Mouse (Mus musculus): Measurements from ENCODE around the gene Hist1h2ai. TPM values are rescaled to one million over a fixed set of nuclear protein-coding genes. Genes with fewer than 3 reads are reported as not detected.
A peak's percentile ranks its signal among the peaks of the same experiment; 100 is the strongest.
"Not testable (repeated sequence)": the region's sequence is repeated elsewhere in the genome, so short reads cannot be mapped to it uniquely, and the experiment has no call there.

Gene Hist1h2ai
- polyA plus RNA-seq, 1 experiment from 2014 or later = not detected

DNA sequence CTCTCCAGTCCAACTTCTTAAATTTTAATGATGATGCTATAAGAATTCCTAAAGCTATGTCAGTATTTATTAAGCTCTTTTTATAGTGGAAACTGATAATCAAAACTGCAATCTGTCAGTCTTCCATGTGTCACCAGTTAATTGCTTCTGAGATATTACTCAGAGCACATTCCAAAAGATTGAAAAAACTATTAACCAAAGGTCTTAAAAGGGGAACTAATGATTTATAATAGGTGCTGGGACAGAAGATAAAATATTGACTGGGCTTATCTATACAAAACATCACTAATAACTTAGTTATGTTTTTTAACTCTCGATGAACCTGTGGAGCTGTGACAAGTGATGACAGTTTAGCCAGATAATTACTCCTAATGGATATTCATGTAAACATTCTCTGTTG, 28.8 kb downstream of the Hist1h2ai start:
- no peak for DNase-seq (ENCODE audit: low spot score)
- WGBS = 51% methylated on average over 1 of the region's 1 CpGs
- Histone ChIP-seq H3K36me3 (ENCODE audit: insufficient read depth, low read length) (no peaks in the 10 kb centered on the region), H3K27me3 (replicated peaks; ENCODE audit: insufficient read depth, low read length) (no peaks in the 10 kb centered on the region), H3K4me3 (ENCODE audit: low read depth, low read length) (no peak overlapping the region), H3K27ac (ENCODE audit: low read length) (no peak overlapping the region), H3K4me2 (replicated peaks; ENCODE audit: low read depth, low read length) (no peak overlapping the region), H3K4me1 (ENCODE audit: insufficient read depth, low read depth, low read length) (peaks cover 7% of the 10 kb centered on the region; the same call in 1 of the 2 replicates), H3K9ac (replicated peaks; ENCODE audit: low read depth) (no peak overlapping the region), H3K9me3 (ENCODE audit: low read length) (no peaks in the 10 kb centered on the region)
- no peak for ATAC-seq
- TF ChIP-seq EP300 (IDR thresholded peaks at IDR 0.05) (no peak), CTCF (IDR thresholded peaks at IDR 0.05) (no peak)

DNA sequence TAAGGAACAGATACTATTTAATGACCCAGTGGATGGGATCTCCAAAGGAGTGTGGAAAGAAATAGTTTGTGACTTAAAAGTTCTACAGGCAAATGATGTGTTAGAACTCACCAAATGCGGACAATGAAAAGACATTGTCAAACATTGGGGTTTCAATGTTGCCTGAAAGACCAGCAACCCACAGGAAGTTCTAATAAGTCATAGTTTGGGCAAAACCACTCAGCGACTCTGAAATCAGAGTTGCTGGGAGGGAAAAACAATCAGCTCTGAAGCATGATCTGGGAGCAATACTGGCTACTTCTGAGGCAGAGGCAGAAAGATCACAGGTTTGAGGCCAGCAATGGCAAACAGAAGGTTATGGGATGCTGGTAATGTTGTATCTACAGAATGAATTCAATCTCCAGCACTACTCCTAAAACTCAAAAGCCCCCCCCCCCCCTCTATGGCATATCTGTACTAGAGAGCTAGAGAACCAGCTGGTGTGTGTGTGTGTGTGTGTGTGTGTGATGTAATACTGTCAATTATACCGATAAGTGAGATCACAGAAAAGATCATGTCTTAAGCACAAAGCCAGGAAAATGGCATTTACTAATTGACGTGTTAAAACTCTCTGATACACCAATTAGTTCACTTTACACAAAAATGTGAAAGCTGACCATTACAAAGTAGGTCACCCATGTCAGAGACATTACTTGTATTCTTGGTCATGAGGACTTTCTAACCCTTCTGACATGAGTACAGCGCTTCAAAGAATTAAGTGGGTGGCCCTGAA, 33.4 kb downstream of the Hist1h2ai start:
- peak overlapping the region; percentile 32; the same call in 1 of the 2 replicates for H3K9ac ChIP-seq (replicated peaks; ENCODE audit: low read depth)
- H3K27ac ChIP-seq (ENCODE audit: low read length) = no peak overlapping the region
- H3K36me3 ChIP-seq (ENCODE audit: insufficient read depth, low read length) = no peaks in the 10 kb centered on the region
- H3K9me3 ChIP-seq (ENCODE audit: low read length) = no peaks in the 10 kb centered on the region
- H3K4me2 ChIP-seq (replicated peaks; ENCODE audit: low read depth, low read length) = peak overlapping the region; percentile 56
- peaks cover 7% of the 10 kb centered on the region for H3K4me1 ChIP-seq (ENCODE audit: insufficient read depth, low read depth, low read length)
- WGBS = 2% methylated on average over 5 of the region's 5 CpGs
- no peaks in the 10 kb centered on the region for H3K27me3 ChIP-seq (replicated peaks; ENCODE audit: insufficient read depth, low read length)
- TF ChIP-seq EP300 (IDR thresholded peaks at IDR 0.05) = no peak
- no peak for DNase-seq (ENCODE audit: low spot score)
- H3K4me3 ChIP-seq (ENCODE audit: low read depth, low read length) = peak overlapping the region; percentile 39
- no peak for ATAC-seq

DNA sequence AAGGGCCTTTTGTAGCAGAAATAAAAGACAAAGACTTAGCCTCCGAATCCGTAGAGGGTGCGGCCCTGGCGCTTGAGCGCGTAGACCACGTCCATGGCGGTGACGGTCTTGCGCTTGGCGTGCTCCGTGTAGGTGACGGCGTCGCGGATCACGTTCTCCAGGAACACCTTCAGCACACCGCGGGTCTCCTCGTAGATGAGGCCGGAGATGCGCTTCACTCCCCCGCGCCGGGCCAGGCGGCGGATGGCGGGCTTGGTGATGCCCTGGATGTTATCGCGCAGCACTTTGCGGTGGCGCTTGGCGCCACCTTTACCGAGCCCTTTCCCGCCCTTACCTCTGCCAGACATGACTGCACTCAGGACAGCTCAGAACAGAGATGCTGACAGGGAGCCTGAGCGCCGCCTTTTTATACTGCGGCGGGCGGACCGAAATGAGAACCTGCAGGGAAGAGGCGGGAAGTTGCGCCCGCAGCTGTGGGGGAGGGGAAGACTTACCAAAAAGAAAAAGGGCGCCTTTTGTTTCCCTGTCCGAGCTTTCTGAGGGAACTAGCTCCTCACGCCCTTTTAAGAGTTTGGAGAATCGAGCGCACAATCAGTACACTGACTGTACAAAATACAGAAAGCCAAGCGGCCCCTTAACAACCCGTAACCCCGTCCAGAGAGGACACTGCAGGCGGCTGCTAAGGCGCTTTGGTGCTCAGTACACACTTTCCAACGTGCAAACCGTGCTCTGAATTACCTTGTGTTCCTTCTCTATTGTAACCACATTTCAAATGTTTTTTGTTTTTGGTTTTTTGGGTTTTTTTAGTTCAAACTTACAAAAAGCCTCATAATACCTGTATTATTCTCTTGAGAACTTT, 34.2 kb downstream of the Hist1h2ai start, which contains the start of gene Hist1h4k:
Gene Hist1h4k (minus strand): TSS at position 347 of the 859 bp plus-strand sequence.
- H3K4me2 ChIP-seq (replicated peaks; ENCODE audit: low read depth, low read length) = peak within 1 kb of the TSS; percentile 56
- H3K4me3 ChIP-seq (ENCODE audit: low read depth, low read length) = peak within 1 kb of the TSS; percentile 39
- H3K9me3 ChIP-seq (ENCODE audit: low read length); H3K36me3 ChIP-seq (ENCODE audit: insufficient read depth, low read length); H3K4me1 ChIP-seq (ENCODE audit: insufficient read depth, low read depth, low read length); H3K27me3 ChIP-seq (replicated peaks; ENCODE audit: insufficient read depth, low read length): not testable (repeated sequence)
- WGBS = under 1% methylated on average over 37 of the region's 56 CpGs
- peak within 1 kb of the TSS; percentile 47; the same call in 1 of the 2 replicates for H3K27ac ChIP-seq (ENCODE audit: low read length)
- peak; percentile 59 for TF ChIP-seq EP300 (IDR thresholded peaks at IDR 0.05)
- DNase-seq (ENCODE audit: low spot score) (peak; percentile 84), ATAC-seq (peak; percentile 65)
- peak within 1 kb of the TSS; percentile 32; the same call in 1 of the 2 replicates for H3K9ac ChIP-seq (replicated peaks; ENCODE audit: low read depth)

DNA sequence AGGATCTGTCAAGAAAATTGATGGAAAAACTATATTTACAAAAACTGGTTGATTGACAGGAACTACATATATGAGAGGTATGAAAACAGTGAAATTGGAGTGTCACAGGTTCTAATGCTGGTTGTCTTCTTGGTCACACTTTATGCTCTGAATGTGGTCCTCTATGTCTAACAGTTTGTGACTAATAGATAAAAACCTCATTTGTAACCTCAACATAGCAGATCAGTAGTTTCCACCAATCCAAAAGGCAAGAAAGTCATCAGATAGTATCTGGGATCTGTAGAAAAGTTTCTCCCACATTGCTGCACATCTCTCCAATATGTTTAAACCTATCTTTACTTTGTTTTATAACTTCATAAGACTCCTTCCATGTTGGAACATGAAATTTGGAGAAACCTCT, 35.2 kb downstream of the Hist1h2ai start:
- no peaks in the 10 kb centered on the region for H3K27me3 ChIP-seq (replicated peaks; ENCODE audit: insufficient read depth, low read length)
- H3K36me3 ChIP-seq (ENCODE audit: insufficient read depth, low read length) = no peaks in the 10 kb centered on the region
- no peak overlapping the region for H3K9ac ChIP-seq (replicated peaks; ENCODE audit: low read depth)
- no peak for TF ChIP-seq EP300 (IDR thresholded peaks at IDR 0.05)
- no peak for TF ChIP-seq CTCF (IDR thresholded peaks at IDR 0.05)
- DNase-seq (ENCODE audit: low spot score) (no peak), ATAC-seq (no peak)
- H3K27ac ChIP-seq (ENCODE audit: low read length) = no peak overlapping the region
- no peak overlapping the region for H3K4me2 ChIP-seq (replicated peaks; ENCODE audit: low read depth, low read length)
- H3K4me3 ChIP-seq (ENCODE audit: low read depth, low read length) = no peak overlapping the region
- H3K9me3 ChIP-seq (ENCODE audit: low read length) = no peaks in the 10 kb centered on the region
- H3K4me1 ChIP-seq (ENCODE audit: insufficient read depth, low read depth, low read length) = peaks cover 7% of the 10 kb centered on the region

DNA sequence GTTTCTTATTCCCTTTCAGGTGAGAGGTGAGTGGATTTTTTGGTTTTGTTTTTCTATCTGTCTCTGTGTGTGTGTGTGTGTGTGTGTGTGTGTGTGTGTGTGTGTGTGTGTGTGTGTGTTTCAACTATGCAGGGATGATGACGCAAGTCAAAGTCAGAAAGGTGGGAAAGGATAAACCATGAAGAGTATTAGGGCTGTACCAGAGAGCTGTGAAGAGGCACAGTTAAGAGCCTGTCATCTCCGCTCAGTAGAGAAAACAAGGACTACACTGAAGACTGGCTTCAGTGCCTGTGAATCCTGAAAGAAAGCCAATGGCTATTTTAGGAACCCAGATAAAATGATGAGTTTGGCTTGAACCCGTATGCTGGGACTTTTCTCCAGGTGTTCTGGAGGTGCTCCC, 35.6 kb downstream of the Hist1h2ai start:
- DNase-seq (ENCODE audit: low spot score) (no peak), ATAC-seq (no peak)
- Histone ChIP-seq H3K27ac (ENCODE audit: low read length) (no peak overlapping the region), H3K27me3 (replicated peaks; ENCODE audit: insufficient read depth, low read length) (no peaks in the 10 kb centered on the region), H3K9me3 (ENCODE audit: low read length) (no peaks in the 10 kb centered on the region), H3K9ac (replicated peaks; ENCODE audit: low read depth) (no peak overlapping the region), H3K4me1 (ENCODE audit: insufficient read depth, low read depth, low read length) (peaks cover 7% of the 10 kb centered on the region), H3K4me2 (replicated peaks; ENCODE audit: low read depth, low read length) (no peak overlapping the region), H3K4me3 (ENCODE audit: low read depth, low read length) (no peak overlapping the region), H3K36me3 (ENCODE audit: insufficient read depth, low read length) (no peaks in the 10 kb centered on the region)
- TF ChIP-seq CTCF (IDR thresholded peaks at IDR 0.05) (no peak), EP300 (IDR thresholded peaks at IDR 0.05) (no peak)
- WGBS = 53% methylated on average over 3 of the region's 3 CpGs

DNA sequence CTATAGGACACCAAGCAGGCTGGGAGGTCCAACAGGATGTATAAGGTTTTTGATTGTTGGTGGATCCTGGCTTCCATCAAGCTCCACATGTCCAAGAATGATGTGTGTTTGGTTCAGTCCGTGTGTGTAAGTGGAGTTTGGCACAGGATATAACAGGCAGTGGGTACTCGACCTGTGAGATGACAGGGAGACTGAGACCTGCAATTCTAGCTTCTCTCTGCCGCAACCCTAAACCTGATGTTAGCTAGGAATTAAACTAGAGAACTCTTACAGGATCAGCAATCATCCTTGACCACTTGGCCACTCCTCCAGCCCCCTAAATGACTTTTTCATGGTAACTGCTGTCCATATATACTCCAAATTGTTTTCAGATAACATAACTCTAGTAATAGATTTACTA, 36.1 kb downstream of the Hist1h2ai start:
- Histone ChIP-seq H3K9ac (replicated peaks; ENCODE audit: low read depth) (no peak overlapping the region), H3K4me3 (ENCODE audit: low read depth, low read length) (no peak overlapping the region)
- DNase-seq (ENCODE audit: low spot score) = no peak

More for the DNA sequence above, 36.1 kb downstream of the Hist1h2ai start:
- no peak for ATAC-seq
- no peak for TF ChIP-seq CTCF (IDR thresholded peaks at IDR 0.05)
- no peak for TF ChIP-seq EP300 (IDR thresholded peaks at IDR 0.05)
- WGBS = 20% methylated on average over 3 of the region's 3 CpGs
- H3K27me3 ChIP-seq (replicated peaks; ENCODE audit: insufficient read depth, low read length) = no peaks in the 10 kb centered on the region
- peaks cover 7% of the 10 kb centered on the region for H3K4me1 ChIP-seq (ENCODE audit: insufficient read depth, low read depth, low read length)
- no peak overlapping the region for H3K27ac ChIP-seq (ENCODE audit: low read length)
- H3K9me3 ChIP-seq (ENCODE audit: low read length) = no peaks in the 10 kb centered on the region
- no peaks in the 10 kb centered on the region for H3K36me3 ChIP-seq (ENCODE audit: insufficient read depth, low read length)
- H3K4me2 ChIP-seq (replicated peaks; ENCODE audit: low read depth, low read length) = no peak overlapping the region

Measured in lung, postnatal 0 days (tissue).